Mouse (Mus musculus) limb, embryonic 12.5 days (tissue): ENCODE results near the gene Bach1. TPM values are rescaled to one million over a fixed set of nuclear protein-coding genes. Genes with fewer than 3 reads are reported as not detected.

Experiments
- ATAC-seq: fragments of 200-750 bp; cut with Nextera tagmentation; 2 replicates; pipeline ENCODE4 v1.8.0; 2017; ENCODE audit warnings: low read depth, moderate TSS enrichment; ENCODE audit not compliant: insufficient number of reproducible peaks, insufficient read depth, low FRiP score, low TSS enrichment
- H3K27ac ChIP-seq: fragments of 300-500 bp; sonication (generic); 2 replicates; pipeline ENCODE4 v1.5.1; 2016; ENCODE audit warnings: mild to moderate bottlenecking, moderate library complexity
- H3K27me3 ChIP-seq: fragments of 300-500 bp; sonication (generic); 2 replicates; pipeline ENCODE4 v1.6.1; 2016; ENCODE audit warnings: mild to moderate bottlenecking, moderate library complexity
- H3K36me3 ChIP-seq: fragments of 300-500 bp; sonication (generic); 2 replicates; pipeline ENCODE4 v1.6.1; 2016; ENCODE audit warnings: mild to moderate bottlenecking, moderate library complexity
- H3K4me1 ChIP-seq: fragments of 300-500 bp; sonication (generic); replicated peaks from 2 replicates; pipeline ENCODE4 v1.6.1; 2016
- H3K4me2 ChIP-seq: fragments of 300-500 bp; sonication (generic); 2 replicates; pipeline ENCODE4 v1.6.1; 2016; ENCODE audit warnings: mild to moderate bottlenecking, moderate library complexity
- H3K4me3 ChIP-seq: fragments of 300-500 bp; sonication (generic); replicated peaks from 2 replicates; pipeline ENCODE4 v1.5.1; 2016; ENCODE audit warnings: mild to moderate bottlenecking
- H3K9ac ChIP-seq: fragments of 300-500 bp; sonication (generic); replicated peaks from 2 replicates; pipeline ENCODE4 v1.6.1; 2016; ENCODE audit warnings: mild to moderate bottlenecking, moderate library complexity
- H3K9me3 ChIP-seq: fragments of 300-500 bp; sonication (generic); 2 replicates; pipeline ENCODE4 v1.6.1; 2016; ENCODE audit warnings: mild to moderate bottlenecking, moderate library complexity
- WGBS: fragments of 180-500 bp; shearing (Covaris S2); methylation state at CpG from one replicate; pipeline ENCODE4 v1.1.7; 2016; 5-methylcytosine and 5-hydroxymethylcytosine counted together
- polyA plus RNA-seq: library from polyadenylated mRNA; unstranded; fragments of >200 nt; fragmentation: Nextera tagmentation; extraction: Ambion mirVana; gene quantifications from 2 replicates; pipeline ENCODE4 v1.2.1, GENCODE M21; 2016

Bach1 gene
- polyA plus RNA-seq, 1 experiment from 2014 or later: 19.4 TPM

DNA sequence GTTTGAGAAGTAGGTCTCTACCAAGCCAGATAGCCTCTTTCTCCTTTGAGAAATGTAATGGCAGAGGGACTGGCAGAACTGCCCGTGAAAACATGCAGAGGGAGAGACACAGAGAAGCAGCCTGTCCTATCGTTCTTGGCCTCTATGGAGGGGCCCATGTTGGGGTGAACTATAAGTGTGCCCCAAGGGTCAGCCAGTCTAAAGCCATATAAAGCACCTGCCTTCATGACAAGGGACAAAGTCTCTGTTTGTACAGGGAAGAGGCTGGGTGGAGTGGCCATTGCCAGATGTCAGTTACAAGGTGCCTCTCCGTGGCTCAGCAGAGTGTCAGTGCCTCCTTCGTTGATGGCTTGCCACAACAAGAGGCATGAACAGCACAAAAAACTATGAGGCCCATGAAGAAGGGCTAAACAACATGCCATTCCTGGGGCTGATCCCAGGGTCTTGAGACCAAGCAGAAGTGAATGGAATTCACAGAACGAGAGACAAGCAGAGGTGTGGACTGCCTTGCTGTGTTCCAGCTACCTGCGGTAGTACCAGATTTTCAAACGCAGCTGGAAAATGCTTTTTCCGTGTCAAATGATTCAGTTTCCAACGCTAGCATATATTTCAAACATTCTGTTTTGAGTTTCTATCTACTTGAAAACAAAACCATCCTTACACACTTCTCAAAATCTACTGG, 42.4 kb downstream of the Bach1 start:
- H3K9me3 ChIP-seq: no peaks in the 10 kb centered on the region
- H3K27ac ChIP-seq: no peak overlapping the region
- H3K4me2 ChIP-seq: no peak overlapping the region
- no peaks in the 10 kb centered on the region for H3K4me1 ChIP-seq
- no peak for ATAC-seq
- no peak overlapping the region for H3K9ac ChIP-seq
- H3K27me3 ChIP-seq: no peaks in the 10 kb centered on the region
- no peak overlapping the region for H3K4me3 ChIP-seq
- no peaks in the 10 kb centered on the region for H3K36me3 ChIP-seq
- 89% methylated on average over 9 of the region's 9 CpGs for WGBS

DNA sequence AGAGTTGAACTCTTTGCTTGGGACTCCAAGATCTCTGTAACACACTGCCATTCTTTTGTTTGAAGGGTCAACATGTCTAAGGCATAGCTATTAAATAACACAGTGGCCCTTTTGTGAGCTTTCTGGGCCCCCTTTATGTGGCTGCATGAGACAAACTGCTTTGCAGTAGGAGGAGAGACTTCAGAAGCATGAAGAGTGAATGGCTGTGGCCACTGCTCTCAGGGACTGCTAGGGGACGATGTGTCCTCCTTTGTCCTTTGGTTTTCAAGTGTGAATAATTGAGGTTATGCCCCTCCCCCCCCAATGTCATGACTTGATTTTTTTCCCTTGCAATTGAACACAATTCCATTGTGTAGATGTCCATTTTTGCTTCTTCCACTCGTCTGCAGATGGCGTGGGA, 44.9 kb downstream of the Bach1 start:
- H3K9me3 ChIP-seq: no peaks in the 10 kb centered on the region
- WGBS: 88% methylated on average over 3 of the region's 3 CpGs
- H3K4me1 ChIP-seq: no peaks in the 10 kb centered on the region
- H3K27ac ChIP-seq: no peak overlapping the region
- no peak overlapping the region for H3K4me2 ChIP-seq
- no peaks in the 10 kb centered on the region for H3K27me3 ChIP-seq
- no peak for ATAC-seq
- H3K36me3 ChIP-seq: no peaks in the 10 kb centered on the region
- H3K4me3 ChIP-seq: no peak overlapping the region
- H3K9ac ChIP-seq: no peak overlapping the region

DNA sequence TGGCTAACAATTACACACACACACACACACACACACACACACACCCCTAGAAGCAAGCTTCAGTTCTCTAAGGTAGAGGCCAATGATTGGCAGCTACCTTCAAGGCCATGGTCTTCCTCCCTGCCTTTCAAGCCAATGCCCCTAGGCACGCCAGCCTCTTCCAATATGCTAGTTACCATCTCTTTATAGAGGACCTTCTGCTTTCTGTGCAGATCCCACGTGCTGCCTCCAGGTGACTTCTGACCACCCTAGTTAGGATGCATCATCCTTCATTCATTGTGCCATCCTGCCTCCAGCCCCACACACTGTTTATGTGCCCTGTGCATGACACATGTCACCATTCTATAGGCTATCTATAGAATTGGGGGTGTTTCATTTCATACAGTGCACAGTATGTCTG, 45.6 kb downstream of the Bach1 start:
- Histone ChIP-seq H3K4me3 (no peak overlapping the region), H3K9me3 (no peaks in the 10 kb centered on the region), H3K4me2 (no peak overlapping the region), H3K27ac (no peak overlapping the region), H3K27me3 (no peaks in the 10 kb centered on the region), H3K9ac (no peak overlapping the region), H3K36me3 (no peaks in the 10 kb centered on the region), H3K4me1 (no peaks in the 10 kb centered on the region)
- 94% methylated on average over 2 of the region's 2 CpGs for WGBS
- ATAC-seq: no peak

DNA sequence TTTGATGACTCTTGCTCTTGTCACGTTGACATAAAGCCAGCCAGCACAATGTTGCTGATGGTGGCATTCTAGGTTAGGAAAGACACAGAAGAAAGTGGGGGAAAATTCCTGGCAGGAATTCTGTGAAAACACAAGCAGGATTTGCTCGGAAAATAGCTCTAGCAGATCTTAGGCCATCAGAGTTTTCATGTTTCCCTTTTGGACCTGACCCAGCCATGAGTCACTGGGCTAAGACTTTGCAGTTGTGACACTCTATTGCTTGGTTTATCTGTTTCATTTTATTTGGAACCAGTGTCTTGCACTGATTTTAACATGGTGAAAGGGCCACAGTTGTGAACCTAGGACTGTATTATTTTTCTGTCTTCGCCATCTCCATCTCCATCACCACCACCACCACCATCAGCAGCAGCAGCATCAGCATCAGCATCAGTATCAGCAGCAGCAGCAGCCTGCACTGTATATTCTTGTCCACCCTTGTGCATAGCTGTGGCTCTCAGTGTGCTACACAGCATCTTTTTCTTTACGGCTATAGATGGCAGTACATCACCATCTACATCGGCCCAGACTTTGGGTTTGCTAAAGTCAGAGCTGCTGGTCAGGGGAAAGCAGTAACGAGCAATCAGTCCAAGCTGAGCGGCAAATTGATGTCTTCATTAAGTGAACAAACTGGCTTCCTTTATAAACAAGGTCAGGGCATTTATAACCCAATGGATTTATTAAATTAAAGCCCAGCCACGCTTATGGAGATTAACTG, 46.6 kb downstream of the Bach1 start:
- Histone ChIP-seq H3K4me2 (no peak overlapping the region), H3K36me3 (no peaks in the 10 kb centered on the region), H3K4me1 (no peaks in the 10 kb centered on the region), H3K4me3 (no peak overlapping the region), H3K27ac (no peak overlapping the region), H3K9me3 (no peaks in the 10 kb centered on the region), H3K27me3 (no peaks in the 10 kb centered on the region), H3K9ac (no peak overlapping the region)
- 63% methylated on average over 8 of the region's 8 CpGs for WGBS
- no peak for ATAC-seq

DNA sequence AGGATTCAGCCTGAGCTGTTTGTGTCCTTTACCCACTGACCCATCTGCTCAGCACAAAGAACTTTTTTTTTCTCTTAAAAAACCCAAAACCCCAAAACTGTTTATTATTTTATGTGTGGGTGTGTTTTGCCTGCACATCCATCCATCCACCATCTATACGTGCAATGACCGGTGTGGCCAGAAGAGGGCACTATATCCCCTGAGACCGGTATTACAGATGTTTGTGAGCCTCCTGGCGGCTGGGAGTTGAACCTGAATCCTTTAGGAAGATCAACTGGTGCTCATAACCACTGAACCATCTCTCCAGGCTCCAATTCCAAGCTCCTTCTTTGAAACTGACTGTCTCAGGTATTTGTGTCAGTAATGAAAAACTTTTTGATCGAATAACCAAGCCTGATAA, 48.0 kb downstream of the Bach1 start:
- Histone ChIP-seq H3K9ac (no peak overlapping the region), H3K4me1 (no peaks in the 10 kb centered on the region), H3K27ac (no peak overlapping the region), H3K4me2 (no peak overlapping the region), H3K4me3 (no peak overlapping the region), H3K27me3 (no peaks in the 10 kb centered on the region), H3K9me3 (no peaks in the 10 kb centered on the region), H3K36me3 (no peaks in the 10 kb centered on the region)
- WGBS: 17% methylated on average over 5 of the region's 5 CpGs
- no peak for ATAC-seq

DNA sequence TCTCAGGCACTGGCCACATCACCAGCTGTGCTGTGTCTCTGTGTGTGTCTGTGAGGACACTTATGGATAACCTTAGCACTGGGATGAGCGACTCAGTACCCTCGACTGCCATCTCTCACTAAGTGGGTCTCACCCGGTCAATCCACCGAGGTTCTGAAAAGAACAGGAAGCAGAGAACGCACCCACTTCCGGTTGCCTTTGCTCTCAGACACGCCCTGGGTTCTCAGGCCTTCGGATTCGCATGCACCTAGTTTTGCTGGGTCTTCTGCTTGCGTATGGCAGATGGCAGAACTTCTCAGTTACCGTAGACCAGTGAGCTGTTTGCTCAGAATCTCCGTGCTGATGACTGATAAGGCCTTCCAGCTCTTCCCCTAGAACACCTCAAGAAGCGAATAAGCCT, 52.5 kb downstream of the Bach1 start:
- ATAC-seq: no peak

DNA sequence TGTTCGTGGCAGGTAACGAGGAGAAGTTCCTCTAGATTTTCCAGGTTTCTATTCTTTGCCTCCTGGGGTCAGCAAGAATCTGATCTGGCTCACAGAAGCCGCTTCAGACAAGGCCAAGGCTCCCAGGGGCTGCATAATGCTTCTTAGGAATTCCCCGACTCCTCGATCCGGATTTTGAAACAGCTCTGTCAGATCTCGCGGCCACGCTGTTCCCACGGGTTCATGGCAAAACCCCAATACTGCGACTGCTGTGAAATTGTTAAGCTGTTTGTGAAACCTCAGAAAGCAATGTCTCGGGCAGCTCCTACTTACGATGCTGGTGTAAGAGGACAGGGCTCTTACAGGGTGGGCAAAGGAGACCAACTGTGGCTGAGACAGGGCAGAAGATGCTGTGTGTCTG, 53.7 kb downstream of the Bach1 start:
- Histone ChIP-seq H3K9me3 (no peaks in the 10 kb centered on the region), H3K4me1 (no peaks in the 10 kb centered on the region), H3K27ac (no peak overlapping the region), H3K27me3 (no peaks in the 10 kb centered on the region), H3K9ac (no peak overlapping the region), H3K36me3 (no peaks in the 10 kb centered on the region), H3K4me3 (no peak overlapping the region), H3K4me2 (no peak overlapping the region)
- ATAC-seq: no peak
- 63% methylated on average over 13 of the region's 13 CpGs for WGBS

More for the DNA sequence above, 52.5 kb downstream of the Bach1 start:
- Histone ChIP-seq H3K4me1 (no peaks in the 10 kb centered on the region), H3K36me3 (no peaks in the 10 kb centered on the region), H3K9ac (no peak overlapping the region), H3K4me3 (no peak overlapping the region), H3K27me3 (no peaks in the 10 kb centered on the region), H3K4me2 (no peak overlapping the region), H3K27ac (no peak overlapping the region), H3K9me3 (no peaks in the 10 kb centered on the region)
- WGBS: 93% methylated on average over 13 of the region's 13 CpGs

DNA sequence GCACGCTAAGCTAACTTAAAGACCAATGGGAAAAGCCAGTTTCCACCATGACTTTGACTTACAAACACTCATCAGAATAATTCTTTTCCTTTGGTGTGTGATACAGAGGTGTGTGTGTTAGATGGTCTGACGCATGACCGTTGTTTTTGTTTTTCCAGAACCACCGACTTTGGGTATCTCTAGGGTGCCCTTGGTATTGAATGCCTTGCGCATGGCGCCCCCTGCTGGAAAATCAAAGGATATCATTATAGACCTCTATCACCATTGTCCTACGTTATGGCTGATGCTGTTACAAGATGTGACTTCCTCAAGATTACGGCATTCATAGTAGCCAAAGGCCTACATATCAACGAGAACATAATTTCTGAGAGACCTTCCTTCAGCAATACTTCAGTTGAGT, 56.1 kb downstream of the Bach1 start:
- H3K27ac ChIP-seq: no peak overlapping the region
- no peaks in the 10 kb centered on the region for H3K9me3 ChIP-seq
- no peaks in the 10 kb centered on the region for H3K4me1 ChIP-seq
- H3K9ac ChIP-seq: no peak overlapping the region
- no peak overlapping the region for H3K4me3 ChIP-seq
- 73% methylated on average over 9 of the region's 9 CpGs for WGBS
- no peak for ATAC-seq
- H3K27me3 ChIP-seq: no peaks in the 10 kb centered on the region
- H3K4me2 ChIP-seq: no peak overlapping the region
- no peaks in the 10 kb centered on the region for H3K36me3 ChIP-seq

DNA sequence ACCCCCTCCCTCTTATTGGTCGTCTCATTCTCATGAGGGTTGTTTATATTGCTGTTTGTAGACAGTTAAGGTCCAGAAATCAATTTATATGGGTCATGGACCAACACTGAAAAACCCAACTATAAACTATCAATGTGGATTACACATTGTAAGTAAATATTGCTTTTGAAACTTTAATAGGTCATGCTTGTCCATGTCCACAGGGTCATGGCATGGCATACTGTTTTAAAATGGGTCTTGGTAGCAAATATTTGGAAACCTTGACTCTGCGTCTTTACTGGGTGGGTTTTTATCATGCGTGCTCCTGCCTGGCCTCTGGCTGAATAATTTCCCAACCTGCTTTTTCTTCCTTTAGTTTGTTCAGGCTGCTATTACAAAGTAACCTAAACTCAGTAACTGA, 57.2 kb downstream of the Bach1 start:
- Histone ChIP-seq H3K9me3 (no peaks in the 10 kb centered on the region), H3K4me1 (no peaks in the 10 kb centered on the region), H3K4me2 (no peak overlapping the region), H3K27me3 (no peaks in the 10 kb centered on the region), H3K27ac (no peak overlapping the region), H3K9ac (no peak overlapping the region), H3K36me3 (no peaks in the 10 kb centered on the region), H3K4me3 (no peak overlapping the region)
- no peak for ATAC-seq
- WGBS: 91% methylated on average over 3 of the region's 3 CpGs

DNA sequence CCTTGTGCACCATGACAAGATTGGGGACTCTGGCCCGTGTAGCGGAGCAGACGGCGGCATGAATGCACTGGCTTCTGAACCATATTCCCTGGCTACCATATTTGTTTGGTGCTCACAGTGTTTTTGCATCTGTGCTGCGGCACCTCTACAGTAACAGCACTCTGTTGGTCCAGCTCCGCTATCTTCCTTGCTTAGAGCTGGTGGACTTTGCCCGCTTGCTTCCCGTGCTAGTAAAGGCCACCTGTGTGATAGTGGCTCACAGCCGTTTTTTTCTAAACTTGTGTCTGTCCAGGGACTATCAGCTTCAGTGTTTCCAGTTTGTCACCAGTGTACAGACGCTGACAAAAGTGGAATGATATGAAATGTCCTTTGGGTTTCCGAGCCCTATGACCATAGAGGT, 59.3 kb downstream of the Bach1 start:
- H3K9ac ChIP-seq: no peak overlapping the region
- no peak overlapping the region for H3K4me3 ChIP-seq
- H3K27ac ChIP-seq: no peak overlapping the region
- 93% methylated on average over 11 of the region's 11 CpGs for WGBS
- H3K4me2 ChIP-seq: no peak overlapping the region
- H3K9me3 ChIP-seq: no peaks in the 10 kb centered on the region
- no peaks in the 10 kb centered on the region for H3K4me1 ChIP-seq
- ATAC-seq: no peak
- no peaks in the 10 kb centered on the region for H3K36me3 ChIP-seq
- H3K27me3 ChIP-seq: no peaks in the 10 kb centered on the region

DNA sequence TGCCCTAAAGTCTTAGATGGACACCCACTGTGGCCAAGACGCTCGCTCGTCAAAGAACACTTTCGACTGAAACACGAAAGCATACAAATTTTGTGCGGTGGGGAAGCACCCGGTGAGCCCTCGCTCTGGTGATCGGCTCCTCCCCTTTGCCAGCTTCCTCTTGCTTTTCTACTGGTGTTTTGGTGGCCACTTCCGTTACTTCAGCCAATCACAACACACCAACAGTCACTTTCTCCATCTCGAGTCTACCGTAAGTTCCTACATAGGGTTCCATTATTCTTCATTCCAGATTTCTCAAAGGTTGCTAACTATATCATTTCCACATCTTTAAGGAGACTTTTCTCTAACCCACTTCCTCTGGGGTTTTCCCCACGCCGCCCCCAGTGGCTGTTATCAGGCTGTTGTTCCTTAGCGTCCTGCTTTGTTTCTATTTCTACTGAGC, 65.9 kb downstream of the Bach1 start:
- Histone ChIP-seq H3K27me3 (no peaks in the 10 kb centered on the region), H3K9me3 (no peaks in the 10 kb centered on the region), H3K4me1 (no peaks in the 10 kb centered on the region), H3K36me3 (no peaks in the 10 kb centered on the region), H3K9ac (no peak overlapping the region), H3K27ac (no peak overlapping the region), H3K4me2 (no peak overlapping the region), H3K4me3 (no peak overlapping the region)
- no peak for ATAC-seq
- WGBS: 93% methylated on average over 15 of the region's 15 CpGs

DNA sequence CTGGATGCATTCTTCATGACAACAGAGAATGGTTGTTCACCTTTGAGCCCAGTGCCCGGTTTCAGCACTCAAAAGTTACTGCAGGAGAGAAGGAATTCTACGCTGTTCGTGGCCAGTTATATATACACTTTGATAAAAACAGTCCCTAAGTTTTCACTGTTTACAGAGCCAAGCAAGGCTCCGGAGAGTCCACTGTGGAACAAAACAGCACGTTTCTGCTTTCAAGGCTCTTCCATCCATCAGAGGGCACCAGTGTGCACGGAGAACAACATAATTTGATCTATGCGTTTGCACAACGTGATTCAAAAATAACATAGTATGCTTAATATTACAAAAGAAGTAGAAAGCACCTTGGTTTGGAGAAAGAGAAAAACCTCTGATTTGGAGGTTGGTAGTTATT, 67.2 kb downstream of the Bach1 start:
- Histone ChIP-seq H3K9me3 (no peaks in the 10 kb centered on the region), H3K27me3 (no peaks in the 10 kb centered on the region), H3K4me3 (no peak overlapping the region), H3K4me2 (no peak overlapping the region), H3K4me1 (no peaks in the 10 kb centered on the region), H3K36me3 (no peaks in the 10 kb centered on the region), H3K27ac (no peak overlapping the region), H3K9ac (no peak overlapping the region)
- no peak for ATAC-seq
- WGBS: 75% methylated on average over 8 of the region's 8 CpGs
